Comparison of ENCODE assay signal across 14 mouse cellular contexts in the genomic region with DNA sequence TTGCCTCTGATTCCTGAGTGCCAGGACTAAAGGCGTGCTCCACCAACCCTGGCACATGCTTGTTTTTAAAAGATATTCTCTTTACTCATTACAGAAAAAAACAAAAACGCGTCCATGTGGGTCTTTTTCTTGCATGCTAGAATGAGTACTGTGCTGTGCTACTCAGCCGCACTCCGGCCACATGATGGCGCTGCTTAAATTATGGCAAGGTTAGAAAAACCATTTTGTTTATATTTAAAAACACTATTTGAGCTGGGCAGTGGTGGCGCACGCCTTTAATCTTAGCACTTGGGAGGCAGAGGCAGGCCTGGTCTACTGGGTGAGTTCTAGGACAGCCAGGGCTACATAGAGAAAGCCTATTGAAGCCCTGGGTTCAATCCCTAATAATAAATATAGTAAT. TPM values are rescaled to one million over a fixed set of nuclear protein-coding genes. Genes with fewer than 3 reads are reported as not detected.
DNase-seq lines count a peak whose midpoint lies in the region; ATAC-seq lines count a peak whose summit lies in the region.
"Had no signal": no experiment of that assay in that cellular context is flagged by ENCODE, and none has a peak within 500 bp of the region (broad histone marks: within the 10 kb centered on the region; RNA-seq: fewer than 3 reads in every experiment).

No protein-coding gene starts in this region.

- H3K27ac ChIP-seq in hindbrain, embryonic 11.5 days (ENCODE audit: low read depth, low read length), result no peak overlapping the region
- H3K27ac ChIP-seq in hindbrain, embryonic 12.5 days, result no peak overlapping the region
- H3K27ac ChIP-seq in midbrain, embryonic 14.5 days (replicated peaks; ENCODE audit: low read depth, low read length), result no peak overlapping the region
- no peak overlapping the region for H3K27ac ChIP-seq in midbrain, embryonic 16.5 days (ENCODE audit: low read length)
- H3K27ac ChIP-seq: forebrain, embryonic 13.5 days; heart, embryonic 13.5 days; limb, embryonic 10.5 days; midbrain, embryonic 10.5 days had no signal

- DNase-seq in hindbrain, embryonic 11.5 days (ENCODE audit: low spot score), result peak; percentile 30
- DNase-seq in midbrain, embryonic 14.5 days, result peak; percentile 31
- DNase-seq in NIH3T3 (ENCODE audit: low read depth), result peak; percentile 64
- no peak for DNase-seq in urinary bladder, postnatal 25 days (ENCODE audit: low spot score)
- no peak for DNase-seq in heart, adult 9 months (ENCODE audit: low spot score in 2 of 2)
- DNase-seq: cerebellum, adult 11 months; kidney, postnatal 14 days had no signal

- H3K4me1 ChIP-seq in hindbrain, embryonic 11.5 days (replicated peaks; ENCODE audit: control insufficient read depth, insufficient read depth, low read length), result no peaks in the 10 kb centered on the region; the same call in 1 of the 2 replicates
- H3K4me1 ChIP-seq in hindbrain, embryonic 12.5 days, result peaks cover 5% of the 10 kb centered on the region
- H3K4me1 ChIP-seq in midbrain, embryonic 14.5 days (ENCODE audit: control insufficient read depth, insufficient read depth, low read length), result no peaks in the 10 kb centered on the region
- H3K4me1 ChIP-seq in midbrain, embryonic 16.5 days (ENCODE audit: control insufficient read depth, insufficient read depth, low read length), result peaks cover under 1% of the 10 kb centered on the region

- H3K9me3 ChIP-seq in hindbrain, embryonic 11.5 days (ENCODE audit: control insufficient read depth, low read length), result no peaks in the 10 kb centered on the region
- no peaks in the 10 kb centered on the region for H3K9me3 ChIP-seq in hindbrain, embryonic 12.5 days (replicated peaks)
- H3K9me3 ChIP-seq in midbrain, embryonic 14.5 days (ENCODE audit: control insufficient read depth, low read length), result no peaks in the 10 kb centered on the region
- H3K9me3 ChIP-seq in midbrain, embryonic 16.5 days (replicated peaks; ENCODE audit: control insufficient read depth, low read length, poor library complexity, severe bottlenecking), result no peaks in the 10 kb centered on the region
- H3K9me3 ChIP-seq: forebrain, embryonic 13.5 days; heart, embryonic 13.5 days; limb, embryonic 10.5 days; midbrain, embryonic 10.5 days had no signal

- H3K27me3 ChIP-seq in hindbrain, embryonic 11.5 days (ENCODE audit: control insufficient read depth, insufficient read depth, low read length), result no peaks in the 10 kb centered on the region
- H3K27me3 ChIP-seq in hindbrain, embryonic 12.5 days, result no peaks in the 10 kb centered on the region
- no peaks in the 10 kb centered on the region for H3K27me3 ChIP-seq in midbrain, embryonic 14.5 days (ENCODE audit: control insufficient read depth, insufficient read depth, low read length)
- H3K27me3 ChIP-seq in midbrain, embryonic 16.5 days (ENCODE audit: control insufficient read depth, insufficient read depth, low read depth, low read length), result no peaks in the 10 kb centered on the region
- H3K27me3 ChIP-seq: forebrain, embryonic 13.5 days had no signal

- H3K36me3 ChIP-seq in hindbrain, embryonic 11.5 days (ENCODE audit: control insufficient read depth, insufficient read depth, low read length), result peaks cover 5% of the 10 kb centered on the region; the same call in 1 of the 2 replicates
- H3K36me3 ChIP-seq in hindbrain, embryonic 12.5 days, result peaks cover 86% of the 10 kb centered on the region
- H3K36me3 ChIP-seq in midbrain, embryonic 14.5 days (ENCODE audit: control insufficient read depth, insufficient read depth, low read length), result peaks cover 78% of the 10 kb centered on the region
- H3K36me3 ChIP-seq in midbrain, embryonic 16.5 days (ENCODE audit: control insufficient read depth, insufficient read depth, low read length), result peaks cover 24% of the 10 kb centered on the region

- H3K4me2 ChIP-seq in hindbrain, embryonic 11.5 days (replicated peaks; ENCODE audit: low read depth, low read length), result no peak overlapping the region
- H3K4me2 ChIP-seq in hindbrain, embryonic 12.5 days (replicated peaks), result no peak overlapping the region
- no peak overlapping the region for H3K4me2 ChIP-seq in midbrain, embryonic 14.5 days (ENCODE audit: low read length)
- H3K4me2 ChIP-seq in midbrain, embryonic 16.5 days (ENCODE audit: low read length), result no peak overlapping the region
- H3K4me2 ChIP-seq: forebrain, embryonic 13.5 days; heart, embryonic 13.5 days had no signal

- no peak overlapping the region for H3K9ac ChIP-seq in hindbrain, embryonic 11.5 days (ENCODE audit: low read depth, low read length)
- no peak overlapping the region for H3K9ac ChIP-seq in hindbrain, embryonic 12.5 days
- H3K9ac ChIP-seq in midbrain, embryonic 14.5 days (replicated peaks; ENCODE audit: low read length), result no peak overlapping the region
- no peak overlapping the region for H3K9ac ChIP-seq in midbrain, embryonic 16.5 days (ENCODE audit: low read depth, low read length)
- H3K9ac ChIP-seq: forebrain, embryonic 13.5 days; heart, embryonic 13.5 days had no signal

- no peak overlapping the region for H3K4me3 ChIP-seq in hindbrain, embryonic 11.5 days (ENCODE audit: low read depth, low read length)
- H3K4me3 ChIP-seq in hindbrain, embryonic 12.5 days, result no peak overlapping the region
- no peak overlapping the region for H3K4me3 ChIP-seq in midbrain, embryonic 14.5 days (replicated peaks; ENCODE audit: low read depth, low read length)
- H3K4me3 ChIP-seq in midbrain, embryonic 16.5 days (ENCODE audit: low read depth, low read length), result no peak overlapping the region
- H3K4me3 ChIP-seq: forebrain, embryonic 13.5 days; heart, embryonic 13.5 days; limb, embryonic 10.5 days; midbrain, embryonic 10.5 days had no signal

- 87% methylated on average over 8 of the region's 8 CpGs for WGBS in hindbrain, embryonic 11.5 days
- 90% methylated on average over 8 of the region's 8 CpGs for WGBS in hindbrain, embryonic 12.5 days
- 84% methylated on average over 8 of the region's 8 CpGs for WGBS in midbrain, embryonic 14.5 days
- 84% methylated on average over 8 of the region's 8 CpGs for WGBS in midbrain, embryonic 16.5 days

- ATAC-seq in hindbrain, embryonic 11.5 days (ENCODE audit: low FRiP score), result no peak
- no peak for ATAC-seq in hindbrain, embryonic 12.5 days (ENCODE audit: low FRiP score)
- no peak for ATAC-seq in midbrain, embryonic 14.5 days (ENCODE audit: low FRiP score, low TSS enrichment)
- no peak for ATAC-seq in midbrain, embryonic 16.5 days
- ATAC-seq in megakaryocyte-erythroid progenitor cell, adult 5-6 weeks (replicated peaks; ENCODE audit: low FRiP score, low TSS enrichment, poor library complexity, severe bottlenecking), result 0 out of 2 replicates have a peak, but pooled peaks have one; percentile 47
- ATAC-seq: forebrain, embryonic 13.5 days had no signal

RNA-seq across cellular contexts. Expression of a gene that starts 16.8 kb away (rescaled TPM):
- polyA plus RNA-seq in hindbrain, embryonic 11.5 days (2014; fragmentation: Nextera tagmentation; extraction: Ambion mirVana), result 10.7 and 11.6 TPM in 2 replicates
- polyA plus RNA-seq in hindbrain, embryonic 12.5 days (2016; fragmentation: Nextera tagmentation; extraction: Ambion mirVana), result 24.9 and 29.9 TPM in 2 replicates
- 7.4 and 11.0 TPM in 2 replicates for polyA plus RNA-seq in midbrain, embryonic 14.5 days (2014; fragmentation: Nextera tagmentation; extraction: Ambion mirVana)
- 12.5 and 12.6 TPM in 2 replicates for polyA plus RNA-seq in midbrain, embryonic 16.5 days (2015; fragmentation: Nextera tagmentation; extraction: Ambion mirVana)
- 27.6 and 37.7 TPM in 2 replicates for total RNA-seq in megakaryocyte-erythroid progenitor cell, adult 5-6 weeks (2014; fragmentation: Nextera tagmentation)
- 6.7 and 44.0 TPM in 2 replicates for total RNA-seq in megakaryocyte-erythroid progenitor cell, adult 5-6 weeks (2017)

RNA-seq across cellular contexts. Expression of a gene that starts 22.4 kb away (rescaled TPM):
- 240 and 258 TPM in 2 replicates for polyA plus RNA-seq in hindbrain, embryonic 11.5 days (2014; fragmentation: Nextera tagmentation; extraction: Ambion mirVana)
- polyA plus RNA-seq in hindbrain, embryonic 12.5 days (2016; fragmentation: Nextera tagmentation; extraction: Ambion mirVana), result 180 and 207 TPM in 2 replicates
- polyA plus RNA-seq in midbrain, embryonic 14.5 days (2014; fragmentation: Nextera tagmentation; extraction: Ambion mirVana), result 261 and 304 TPM in 2 replicates
- polyA plus RNA-seq in midbrain, embryonic 16.5 days (2015; fragmentation: Nextera tagmentation; extraction: Ambion mirVana), result 229 and 245 TPM in 2 replicates
- total RNA-seq in megakaryocyte-erythroid progenitor cell, adult 5-6 weeks (2014; fragmentation: Nextera tagmentation), result 175 and 218 TPM in 2 replicates
- total RNA-seq in megakaryocyte-erythroid progenitor cell, adult 5-6 weeks (2017), result 54.3 and 59.0 TPM in 2 replicates

RNA-seq across cellular contexts. Expression of a gene that starts 38.6 kb away (rescaled TPM):
- 50.3 and 63.7 TPM in 2 replicates for polyA plus RNA-seq in hindbrain, embryonic 11.5 days (2014; fragmentation: Nextera tagmentation; extraction: Ambion mirVana)
- polyA plus RNA-seq in hindbrain, embryonic 12.5 days (2016; fragmentation: Nextera tagmentation; extraction: Ambion mirVana), result 63.2 and 66.8 TPM in 2 replicates
- polyA plus RNA-seq in midbrain, embryonic 14.5 days (2014; fragmentation: Nextera tagmentation; extraction: Ambion mirVana), result 50.2 and 51.8 TPM in 2 replicates
- 56.1 and 61.8 TPM in 2 replicates for polyA plus RNA-seq in midbrain, embryonic 16.5 days (2015; fragmentation: Nextera tagmentation; extraction: Ambion mirVana)
- 23.0 and 23.5 TPM in 2 replicates for total RNA-seq in megakaryocyte-erythroid progenitor cell, adult 5-6 weeks (2014; fragmentation: Nextera tagmentation)
- 22.5 and 26.0 TPM in 2 replicates for total RNA-seq in megakaryocyte-erythroid progenitor cell, adult 5-6 weeks (2017)

RNA-seq across cellular contexts. Expression of a gene that starts 39.4 kb away (rescaled TPM):
- 0.59 and 1.4 TPM in 2 replicates for polyA plus RNA-seq in hindbrain, embryonic 11.5 days (2014; fragmentation: Nextera tagmentation; extraction: Ambion mirVana)
- polyA plus RNA-seq in hindbrain, embryonic 12.5 days (2016; fragmentation: Nextera tagmentation; extraction: Ambion mirVana), result 1.0 and 1.2 TPM in 2 replicates
- 0.84 and 1.1 TPM in 2 replicates for polyA plus RNA-seq in midbrain, embryonic 14.5 days (2014; fragmentation: Nextera tagmentation; extraction: Ambion mirVana)
- 1.8 and 2.0 TPM in 2 replicates for polyA plus RNA-seq in midbrain, embryonic 16.5 days (2015; fragmentation: Nextera tagmentation; extraction: Ambion mirVana)
- total RNA-seq in megakaryocyte-erythroid progenitor cell, adult 5-6 weeks (2014; fragmentation: Nextera tagmentation), result 3.9 TPM in 1 of 2 replicates, not detected in the other
- total RNA-seq in megakaryocyte-erythroid progenitor cell, adult 5-6 weeks (2017), result not detected in 2 replicates

RNA-seq across cellular contexts. Expression of a gene that starts 44.8 kb away (rescaled TPM):
- polyA plus RNA-seq in hindbrain, embryonic 11.5 days (2014; fragmentation: Nextera tagmentation; extraction: Ambion mirVana), result 5.1 and 6.4 TPM in 2 replicates
- 8.1 and 8.5 TPM in 2 replicates for polyA plus RNA-seq in hindbrain, embryonic 12.5 days (2016; fragmentation: Nextera tagmentation; extraction: Ambion mirVana)
- polyA plus RNA-seq in midbrain, embryonic 14.5 days (2014; fragmentation: Nextera tagmentation; extraction: Ambion mirVana), result 3.7 and 13.4 TPM in 2 replicates
- polyA plus RNA-seq in midbrain, embryonic 16.5 days (2015; fragmentation: Nextera tagmentation; extraction: Ambion mirVana), result 9.7 and 9.9 TPM in 2 replicates
- 9.1 and 10.4 TPM in 2 replicates for total RNA-seq in megakaryocyte-erythroid progenitor cell, adult 5-6 weeks (2014; fragmentation: Nextera tagmentation)
- total RNA-seq in megakaryocyte-erythroid progenitor cell, adult 5-6 weeks (2017), result 3.9 and 16.4 TPM in 2 replicates

Comparison
In these comparisons a context has a peak if more than half of its experiments do, and no peak if none do; other contexts are left out.
1. DNase-seq: peak in hindbrain, embryonic 11.5 days (single experiment), midbrain, embryonic 14.5 days (single experiment) and NIH3T3 (single experiment); none in urinary bladder, postnatal 25 days (single experiment) and heart, adult 9 months (0 of 2).